Mouse (Mus musculus): ENCODE data around the gene Ccdc103. TPM values are rescaled to one million over a fixed set of nuclear protein-coding genes. Genes with fewer than 3 reads are reported as not detected.
A peak's percentile ranks its signal among the peaks of the same experiment; 100 is the strongest.

The Ccdc103 gene
- polyA plus RNA-seq (2012; rRNA removed), result 0.66 and 0.77 TPM in 2 replicates

- peak; percentile 87 for DNase-seq (ENCODE audit: low spot score)
These were observed at the start of gene Ccdc103, which contains the start of gene Eftud2 for GRCm38 (mm10) chr11:102880585-102881313. Gene Ccdc103 (plus strand): TSS chr11:102881204. Gene Eftud2 (minus strand): TSS chr11:102880985.

GRCm38 (mm10) chr11:102832700-102833297 is 48.2 kb upstream of the Ccdc103 start:
- no peak for DNase-seq (ENCODE audit: low spot score)

GRCm38 (mm10) chr11:102834219-102834618 is 46.8 kb upstream of the Ccdc103 start:
- DNase-seq (ENCODE audit: low spot score), result no peak

- no peak for DNase-seq (ENCODE audit: low spot score)
These were observed 45.5 kb upstream of the Ccdc103 start, which contains the start of gene Higd1b for GRCm38 (mm10) chr11:102835549-102835948. Gene Higd1b (plus strand): TSS chr11:102835849.

GRCm38 (mm10) chr11:102836146-102836545 is 44.9 kb upstream of the Ccdc103 start:
- no peak for DNase-seq (ENCODE audit: low spot score)

- DNase-seq (ENCODE audit: low spot score), result no peak
These were observed 43.6 kb upstream of the Ccdc103 start for GRCm38 (mm10) chr11:102837385-102837784.

- no peak for DNase-seq (ENCODE audit: low spot score)
These were observed 42.9 kb upstream of the Ccdc103 start for GRCm38 (mm10) chr11:102838126-102838525.

- DNase-seq (ENCODE audit: low spot score), result no peak
These were observed 42.3 kb upstream of the Ccdc103 start for GRCm38 (mm10) chr11:102838616-102839150.

GRCm38 (mm10) chr11:102845926-102846325 is 35.1 kb upstream of the Ccdc103 start:
- no peak for DNase-seq (ENCODE audit: low spot score)

GRCm38 (mm10) chr11:102851883-102852282 is 29.1 kb upstream of the Ccdc103 start:
- peak; percentile 47 for DNase-seq (ENCODE audit: low spot score)

- no peak for DNase-seq (ENCODE audit: low spot score)
These were observed 27.2 kb upstream of the Ccdc103 start for GRCm38 (mm10) chr11:102853760-102854159.

- no peak for DNase-seq (ENCODE audit: low spot score)
These were observed 25.1 kb upstream of the Ccdc103 start for GRCm38 (mm10) chr11:102855941-102856340.

- no peak for DNase-seq (ENCODE audit: low spot score)
These were observed 22.1 kb upstream of the Ccdc103 start for GRCm38 (mm10) chr11:102858951-102859350.

GRCm38 (mm10) chr11:102859933-102860332 is 21.1 kb upstream of the Ccdc103 start:
- no peak for DNase-seq (ENCODE audit: low spot score)

GRCm38 (mm10) chr11:102864272-102864671 is 16.7 kb upstream of the Ccdc103 start:
- no peak for DNase-seq (ENCODE audit: low spot score)

- DNase-seq (ENCODE audit: low spot score), result no peak
These were observed 6.1 kb upstream of the Ccdc103 start for GRCm38 (mm10) chr11:102874801-102875334.

- DNase-seq (ENCODE audit: low spot score), result no peak
These were observed 1.4 kb upstream of the Ccdc103 start for GRCm38 (mm10) chr11:102879558-102879957.

- DNase-seq (ENCODE audit: low spot score), result no peak
These were observed 552 bp downstream of the Ccdc103 start for GRCm38 (mm10) chr11:102881314-102882198.

GRCm38 (mm10) chr11:102884616-102885219 is 3.7 kb downstream of the Ccdc103 start, which contains the start of gene Fam187a:
Gene Fam187a (plus strand): TSS chr11:102885169.
- DNase-seq (ENCODE audit: low spot score), result no peak

GRCm38 (mm10) chr11:102887433-102887832 is 6.4 kb downstream of the Ccdc103 start:
- DNase-seq (ENCODE audit: low spot score), result no peak

GRCm38 (mm10) chr11:102888135-102888534 is 7.1 kb downstream of the Ccdc103 start:
- no peak for DNase-seq (ENCODE audit: low spot score)
